Mouse (Mus musculus): Measurements from ENCODE around the gene Dse. TPM values are rescaled to one million over a fixed set of nuclear protein-coding genes. Genes with fewer than 3 reads are reported as not detected.

Gene Dse
- polyA plus RNA-seq (2012; rRNA removed): 2.8 and 3.7 TPM in 2 replicates

GRCm38 (mm10) chr10:34207503-34207850, at the start of gene Dse:
Gene Dse (minus strand): TSS chr10:34207715.

GRCm38 (mm10) chr10:34127392-34128378, 79.8 kb downstream of the Dse start, which contains the start of gene Calhm6:
Gene Calhm6 (minus strand): TSS chr10:34127984.

Other genes starting within 250 kb of the Dse start
- gene Rwdd1, start 188.1 kb downstream of the Dse start, polyA plus RNA-seq (2012; rRNA removed): 36.1 and 37.6 TPM in 2 replicates
- not detected in 2 replicates for gene Trappc3l, start 170.1 kb downstream of the Dse start, polyA plus RNA-seq (2012; rRNA removed)
- gene Calhm4, start 163.4 kb downstream of the Dse start, polyA plus RNA-seq (2012; rRNA removed): not detected in 2 replicates
- gene Calhm5, start 111.2 kb downstream of the Dse start, polyA plus RNA-seq (2012; rRNA removed): 0.01 and 0.02 TPM in 2 replicates
- gene Calhm6, start 79.7 kb downstream of the Dse start, polyA plus RNA-seq (2012; rRNA removed): 0.77 and 1.1 TPM in 2 replicates
- 10.2 and 12.1 TPM in 2 replicates for gene Tspyl1, start 74.5 kb upstream of the Dse start, polyA plus RNA-seq (2012; rRNA removed)
- 0.36 and 0.46 TPM in 2 replicates for gene Tspyl4, start 89.7 kb upstream of the Dse start, polyA plus RNA-seq (2012; rRNA removed)
- not detected in 2 replicates for gene Col10a1, start 182.3 kb upstream of the Dse start, polyA plus RNA-seq (2012; rRNA removed)
- gene Nt5dc1, start 210.8 kb upstream of the Dse start, polyA plus RNA-seq (2012; rRNA removed): 3.3 and 4.1 TPM in 2 replicates

Data from liver, embryonic 14 days (tissue).